Mouse (Mus musculus): ENCODE data around the gene Fra10ac1.

Fra10ac1 gene

GRCm38 (mm10) chr19:38232087-38232486, 8.1 kb upstream of the Fra10ac1 start:
- in situ Hi-C loops (cut with MseI, MboI): no loop called here

GRCm38 (mm10) chr19:38228699-38229098, 4.7 kb upstream of the Fra10ac1 start:
- in situ Hi-C loops (cut with MseI, MboI): no loop called here

- in situ Hi-C loops (cut with MseI, MboI): no loop called here
These were observed 717 bp upstream of the Fra10ac1 start for GRCm38 (mm10) chr19:38224685-38225060.

GRCm38 (mm10) chr19:38223356-38223904, 526 bp downstream of the Fra10ac1 start:
- in situ Hi-C loops (cut with MseI, MboI): no loop called here

- in situ Hi-C loops (cut with MseI, MboI): no loop called here
These were observed 6.3 kb downstream of the Fra10ac1 start for GRCm38 (mm10) chr19:38217696-38218095.

- in situ Hi-C loops (cut with MseI, MboI): no loop called here
These were observed 17.3 kb downstream of the Fra10ac1 start for GRCm38 (mm10) chr19:38206669-38207068.

GRCm38 (mm10) chr19:38198731-38199130, 25.2 kb downstream of the Fra10ac1 start:
- in situ Hi-C loops (cut with MseI, MboI): loop anchor here (10.0 to 25.0 kb wide), 3 partner anchors 124 to 244 kb away; no protein-coding TSS in a partner anchor

GRCm38 (mm10) chr19:38195245-38195644, 28.7 kb downstream of the Fra10ac1 start:
- in situ Hi-C loops (cut with MseI, MboI): loop anchor here (10.0 to 25.0 kb wide), 3 partner anchors 120 to 240 kb away; no protein-coding TSS in a partner anchor

GRCm38 (mm10) chr19:38191446-38191845, 32.5 kb downstream of the Fra10ac1 start:
- in situ Hi-C loops (cut with MseI, MboI): loop anchor here (10.0 to 25.0 kb wide), 3 partner anchors 117 to 237 kb away; no protein-coding TSS in a partner anchor

- in situ Hi-C loops (cut with MseI, MboI): loop anchor here (10.0 to 25.0 kb wide), 3 partner anchors 116 to 236 kb away; no protein-coding TSS in a partner anchor
These were observed 33.4 kb downstream of the Fra10ac1 start for GRCm38 (mm10) chr19:38190606-38191005.

GRCm38 (mm10) chr19:38187345-38187680, 36.6 kb downstream of the Fra10ac1 start:
- in situ Hi-C loops (cut with MseI, MboI): loop anchor here in 1 of 2 experiments (25.0 kb wide), 1 partner anchor 225 kb away; no protein-coding TSS in a partner anchor

- in situ Hi-C loops (cut with MseI, MboI): loop anchor here in 1 of 2 experiments (25.0 kb wide), 1 partner anchor 224 kb away; no protein-coding TSS in a partner anchor
These were observed 37.2 kb downstream of the Fra10ac1 start for GRCm38 (mm10) chr19:38186631-38187344.

- in situ Hi-C loops (cut with MseI, MboI): loop anchor here in 1 of 2 experiments (25.0 kb wide), 1 partner anchor 217 kb away; no protein-coding TSS in a partner anchor
These were observed 44.3 kb downstream of the Fra10ac1 start for GRCm38 (mm10) chr19:38179675-38180074.

GRCm38 (mm10) chr19:38164633-38165032, 59.3 kb downstream of the Fra10ac1 start:
- in situ Hi-C loops (cut with MseI, MboI): no loop called here

- in situ Hi-C loops (cut with MseI, MboI): no loop called here
These were observed 62.2 kb downstream of the Fra10ac1 start for GRCm38 (mm10) chr19:38161648-38162354.

- in situ Hi-C loops (cut with MseI, MboI): no loop called here
These were observed 67.7 kb downstream of the Fra10ac1 start for GRCm38 (mm10) chr19:38156243-38156642.

GRCm38 (mm10) chr19:38143540-38144271, 80.2 kb downstream of the Fra10ac1 start:
- in situ Hi-C loops (cut with MseI, MboI): no loop called here

Data from mouse trophoblast stem cell (cell line).